Mouse (Mus musculus) midbrain, embryonic 10.5 days (tissue): Measurements from ENCODE around the gene Pbx1. TPM values are rescaled to one million over a fixed set of nuclear protein-coding genes. Genes with fewer than 3 reads are reported as not detected.
"Not testable (repeated sequence)": the region's sequence is repeated elsewhere in the genome, so short reads cannot be mapped to it uniquely, and the experiment has no call there.

Experiments
- DNase-seq: peaks from one replicate; pipeline ENCODE4 v3.0.0-alpha.2; 2017; ENCODE audit warnings: low spot score
- H3K27ac ChIP-seq: fragments of 300-500 bp; sonication (generic); replicated peaks from 2 replicates; pipeline ENCODE4 v1.5.1; 2016; ENCODE audit warnings: mild to moderate bottlenecking
- H3K27me3 ChIP-seq: fragments of 300-500 bp; sonication (generic); 2 replicates; pipeline ENCODE4 v1.6.1; 2016; ENCODE audit warnings: low read depth, mild to moderate bottlenecking; ENCODE audit not compliant: poor library complexity, severe bottlenecking
- H3K36me3 ChIP-seq: fragments of 300-500 bp; sonication (generic); 2 replicates; pipeline ENCODE4 v1.6.1; 2016; ENCODE audit warnings: mild to moderate bottlenecking, moderate library complexity
- H3K4me1 ChIP-seq: fragments of 300-500 bp; sonication (generic); 2 replicates; pipeline ENCODE4 v1.6.1; 2016
- H3K4me3 ChIP-seq: fragments of 300-500 bp; sonication (generic); 2 replicates; pipeline ENCODE4 v1.5.1; 2016; ENCODE audit warnings: mild to moderate bottlenecking, moderate library complexity
- H3K9me3 ChIP-seq: fragments of 300-500 bp; sonication (generic); replicated peaks from 2 replicates; pipeline ENCODE4 v1.6.1; 2016; ENCODE audit warnings: mild to moderate bottlenecking
- WGBS: fragments of 180-500 bp; shearing (Covaris S2); methylation state at CpG from one replicate; pipeline ENCODE4 v1.1.7; 2016; 5-methylcytosine and 5-hydroxymethylcytosine counted together
- polyA plus RNA-seq: library from polyadenylated mRNA; unstranded; fragments of >200 nt; fragmentation: Nextera tagmentation; extraction: Ambion mirVana; gene quantifications from 2 replicates; pipeline ENCODE4 v1.2.1, GENCODE M21; 2016

The Pbx1 gene
- polyA plus RNA-seq: 34.9 and 42.3 TPM in 2 replicates

- Histone ChIP-seq H3K4me1 (peaks cover 21% of the 10 kb centered on the region), H3K27ac (peak within 1 kb of the TSS; percentile 99), H3K4me3 (peak within 1 kb of the TSS; percentile 85)
- H3K36me3 ChIP-seq, H3K9me3 ChIP-seq, H3K27me3 ChIP-seq, DNase-seq: not testable (repeated sequence)
Measured at GRCm38 (mm10) chr1:168432232-168432280, at the start of gene Pbx1. Pbx1 (minus strand) TSS chr1:168432270.

DNA sequence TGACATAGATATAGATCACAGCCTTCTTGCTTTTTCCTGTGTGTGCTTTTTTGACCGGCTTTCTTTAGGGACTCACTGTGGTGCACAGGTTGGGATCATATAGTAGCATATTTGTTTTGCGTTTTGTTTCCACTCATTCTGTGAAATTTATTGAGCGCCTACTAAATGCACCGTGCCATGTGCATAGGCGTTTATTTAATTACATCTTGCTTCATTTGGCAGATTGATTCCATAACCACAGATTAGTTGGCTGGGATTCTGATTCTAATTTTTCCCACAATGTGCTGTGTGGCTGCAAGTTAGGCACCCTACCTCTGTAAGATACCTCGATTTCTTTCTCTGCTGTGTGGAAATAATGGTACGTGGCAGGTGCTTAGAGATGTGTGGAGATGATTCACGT lies 47.6 kb upstream of the Pbx1 start:
- no peak for DNase-seq
- H3K4me3 ChIP-seq: no peak overlapping the region
- no peaks in the 10 kb centered on the region for H3K36me3 ChIP-seq
- no peaks in the 10 kb centered on the region for H3K9me3 ChIP-seq
- WGBS: 94% methylated on average over 8 of the region's 8 CpGs
- H3K27me3 ChIP-seq: no peaks in the 10 kb centered on the region
- no peak overlapping the region for H3K27ac ChIP-seq
- peaks cover 24% of the 10 kb centered on the region for H3K4me1 ChIP-seq

GRCm38 (mm10) chr1:168478829-168479228 lies 46.8 kb upstream of the Pbx1 start:
- Histone ChIP-seq H3K27me3 (no peaks in the 10 kb centered on the region), H3K36me3 (no peaks in the 10 kb centered on the region), H3K27ac (no peak overlapping the region), H3K9me3 (no peaks in the 10 kb centered on the region), H3K4me1 (peaks cover 32% of the 10 kb centered on the region), H3K4me3 (no peak overlapping the region)
- 82% methylated on average over 2 of the region's 2 CpGs for WGBS
- no peak for DNase-seq

DNA sequence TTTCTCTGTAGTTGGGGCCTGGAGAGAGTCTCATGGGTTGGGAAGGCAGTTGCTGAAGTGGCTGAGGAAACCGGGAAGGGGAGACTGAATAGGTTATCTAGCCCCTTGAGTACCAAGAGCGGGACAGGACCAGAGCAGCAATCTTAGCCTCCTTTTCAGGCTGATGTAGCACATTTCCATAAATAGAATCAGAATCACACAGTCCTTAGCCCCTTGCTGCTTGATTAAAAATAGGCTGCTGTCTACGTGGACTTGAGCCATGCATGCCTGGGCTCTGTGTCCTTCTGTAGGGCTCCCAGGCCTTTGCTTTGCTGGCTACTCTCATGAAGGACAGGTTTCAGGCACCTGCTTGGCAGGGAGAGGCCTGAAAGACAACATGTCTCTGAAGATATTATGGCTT lies 44.8 kb upstream of the Pbx1 start:
- Histone ChIP-seq H3K4me1 (peaks cover 46% of the 10 kb centered on the region), H3K27me3 (no peaks in the 10 kb centered on the region), H3K27ac (peak overlapping the region; percentile 60; the same call in 1 of the 2 replicates), H3K9me3 (no peaks in the 10 kb centered on the region), H3K36me3 (no peaks in the 10 kb centered on the region), H3K4me3 (no peak overlapping the region)
- 81% methylated on average over 3 of the region's 3 CpGs for WGBS
- DNase-seq: no peak

DNA sequence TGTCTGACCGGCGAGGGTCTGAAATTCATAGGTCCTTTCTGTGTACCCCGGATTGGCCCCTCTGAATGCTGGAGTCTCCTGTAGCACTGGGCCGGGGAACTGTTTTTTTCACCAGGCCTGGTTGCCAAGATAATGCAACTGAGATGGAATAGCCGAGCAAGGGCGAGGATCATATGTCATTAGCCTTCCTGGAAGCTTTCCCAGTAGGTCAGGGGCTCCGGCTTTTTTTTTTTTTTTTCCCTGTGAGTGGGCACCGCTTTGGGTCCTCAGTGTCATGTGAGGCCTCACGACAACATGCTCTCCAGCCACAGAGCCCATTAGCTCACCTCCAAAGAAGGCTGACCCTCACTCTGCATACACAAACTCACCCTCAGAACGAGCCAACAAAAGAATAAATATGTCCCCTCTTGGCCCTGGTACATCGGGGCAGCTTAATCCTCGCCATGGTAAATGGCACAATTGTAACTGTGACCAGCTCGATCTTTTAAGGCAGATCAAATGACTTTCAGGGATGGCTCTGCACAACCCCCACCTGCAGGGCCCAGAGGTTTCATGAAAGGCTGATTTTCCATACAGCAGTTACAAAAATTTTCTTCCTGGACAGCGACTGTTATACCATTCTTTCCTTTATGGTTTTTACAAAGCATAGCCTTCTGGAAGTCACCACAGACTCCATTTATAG lies 44.3 kb upstream of the Pbx1 start:
- Histone ChIP-seq H3K27me3 (no peaks in the 10 kb centered on the region), H3K27ac (peak overlapping the region; percentile 60), H3K9me3 (no peaks in the 10 kb centered on the region), H3K36me3 (no peaks in the 10 kb centered on the region), H3K4me3 (no peak overlapping the region), H3K4me1 (peaks cover 46% of the 10 kb centered on the region)
- no peak for DNase-seq
- WGBS: 63% methylated on average over 14 of the region's 14 CpGs

GRCm38 (mm10) chr1:168475579-168476208 lies 43.6 kb upstream of the Pbx1 start:
- H3K27me3 ChIP-seq: no peaks in the 10 kb centered on the region
- no peak for DNase-seq
- peaks cover 46% of the 10 kb centered on the region for H3K4me1 ChIP-seq
- WGBS: 90% methylated on average over 17 of the region's 17 CpGs
- H3K36me3 ChIP-seq: no peaks in the 10 kb centered on the region
- H3K27ac ChIP-seq: peak overlapping the region; percentile 60
- no peaks in the 10 kb centered on the region for H3K9me3 ChIP-seq
- no peak overlapping the region for H3K4me3 ChIP-seq

DNA sequence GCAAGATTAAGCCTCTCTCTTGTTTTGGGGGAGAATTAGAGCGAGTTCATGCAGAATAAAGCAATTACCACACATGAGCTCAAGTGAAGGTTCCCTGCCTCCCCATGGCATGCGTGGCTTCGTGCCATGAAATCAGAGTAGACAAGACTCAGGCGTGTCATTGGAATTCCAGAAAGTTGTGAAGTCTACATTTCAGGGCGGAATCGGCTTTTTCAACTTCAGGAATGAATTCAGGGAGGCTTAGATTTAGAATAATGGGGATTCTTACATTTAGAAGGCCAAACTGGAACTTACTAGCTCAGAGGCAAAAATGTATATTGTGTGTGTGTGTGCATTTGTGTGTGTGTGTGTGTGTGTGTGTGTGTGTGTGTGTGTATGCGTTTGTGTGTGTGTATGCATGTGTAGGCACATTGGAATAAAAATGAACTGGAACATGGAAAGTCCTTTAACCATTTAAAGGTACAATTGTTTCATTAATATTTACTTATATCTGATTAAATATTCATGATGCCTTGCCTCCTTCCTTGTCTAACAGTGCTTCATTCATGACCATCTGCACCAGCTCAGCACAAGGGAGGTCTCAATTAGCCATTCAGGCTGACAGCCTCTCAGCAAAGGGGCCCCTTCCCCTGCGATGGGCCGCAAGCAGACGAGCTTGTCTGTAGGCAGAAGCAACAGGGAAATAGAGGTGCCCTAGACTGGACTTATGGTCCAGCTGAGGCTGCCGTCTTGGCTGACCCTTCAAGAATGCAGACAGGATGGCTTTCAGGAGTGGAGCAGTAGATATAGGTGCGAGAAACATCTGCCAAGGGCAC lies 41.4 kb upstream of the Pbx1 start:
- 56% methylated on average over 12 of the region's 12 CpGs for WGBS
- Histone ChIP-seq H3K36me3 (no peaks in the 10 kb centered on the region), H3K9me3 (no peaks in the 10 kb centered on the region), H3K27me3 (no peaks in the 10 kb centered on the region), H3K27ac (peak overlapping the region; percentile 82), H3K4me1 (peaks cover 46% of the 10 kb centered on the region), H3K4me3 (peak overlapping the region; percentile 29; the same call in 1 of the 2 replicates)
- DNase-seq: peak; percentile 69

DNA sequence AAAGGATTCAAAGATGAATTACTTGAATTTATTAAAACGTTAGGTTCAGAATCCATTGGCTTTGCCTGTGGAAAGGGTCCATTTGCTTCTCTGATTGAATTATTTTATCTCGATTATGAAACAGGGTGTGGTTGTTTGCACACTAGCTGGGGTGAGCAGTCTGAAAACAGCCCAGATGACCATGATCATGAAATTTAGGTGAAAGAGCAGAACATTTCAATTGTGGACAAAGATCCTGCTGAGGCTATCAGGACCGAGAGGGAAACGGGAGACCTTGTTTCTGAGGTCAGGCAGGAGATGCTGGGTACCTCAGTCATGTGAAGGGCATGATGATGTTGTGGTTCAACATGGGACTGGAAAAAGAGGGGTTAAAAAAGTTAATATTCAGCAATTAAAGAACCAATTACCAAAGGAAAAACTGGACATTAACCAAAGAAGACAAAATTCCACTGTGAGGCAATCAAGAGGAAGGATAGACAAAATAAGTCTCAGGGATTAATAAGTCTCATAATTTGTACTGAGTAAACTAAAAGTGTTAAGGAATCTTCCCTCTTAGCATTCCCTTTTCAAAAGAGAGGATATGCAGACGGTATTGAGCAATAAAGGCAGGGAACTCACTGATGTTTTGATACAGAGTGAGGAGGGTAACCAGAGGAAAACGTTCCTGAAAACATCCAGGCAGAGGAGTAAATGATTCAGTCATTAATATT lies 40.6 kb upstream of the Pbx1 start:
- Histone ChIP-seq H3K27me3 (no peaks in the 10 kb centered on the region), H3K4me3 (no peak overlapping the region), H3K4me1 (peaks cover 46% of the 10 kb centered on the region), H3K27ac (peak overlapping the region; percentile 49; the same call in 1 of the 2 replicates), H3K36me3 (no peaks in the 10 kb centered on the region), H3K9me3 (no peaks in the 10 kb centered on the region)
- DNase-seq: no peak
- WGBS: 73% methylated on average over 6 of the region's 6 CpGs

DNA sequence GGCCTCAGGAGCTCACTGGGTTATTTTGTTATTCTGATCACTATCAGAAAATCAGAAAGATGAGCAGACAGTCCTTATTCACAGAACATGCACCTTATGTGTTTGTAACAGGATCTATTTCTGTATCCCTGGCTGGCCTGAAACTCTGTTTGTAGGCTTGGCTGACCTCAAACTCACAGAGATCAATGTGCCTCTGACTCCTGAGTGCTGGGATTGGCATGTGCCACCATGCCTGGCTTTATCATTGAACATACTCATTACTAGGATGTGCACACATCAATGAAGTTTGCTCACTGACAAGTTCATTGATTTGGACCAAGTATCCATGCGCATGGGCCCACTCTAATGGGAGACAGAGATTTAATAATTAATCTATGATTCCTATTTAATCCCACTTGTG lies 27.4 kb upstream of the Pbx1 start:
- Histone ChIP-seq H3K4me3 (no peak overlapping the region), H3K9me3 (no peaks in the 10 kb centered on the region), H3K36me3 (no peaks in the 10 kb centered on the region), H3K27me3 (no peaks in the 10 kb centered on the region), H3K27ac (no peak overlapping the region), H3K4me1 (peaks cover 8% of the 10 kb centered on the region)
- WGBS: 96% methylated on average over 1 of the region's 1 CpGs
- DNase-seq: no peak

GRCm38 (mm10) chr1:168457191-168457747 lies 25.2 kb upstream of the Pbx1 start:
- WGBS: 56% methylated on average over 7 of the region's 7 CpGs
- no peak overlapping the region; the same call in 1 of the 2 replicates for H3K27ac ChIP-seq
- H3K27me3 ChIP-seq: no peaks in the 10 kb centered on the region
- no peak overlapping the region for H3K4me3 ChIP-seq
- no peaks in the 10 kb centered on the region for H3K9me3 ChIP-seq
- H3K4me1 ChIP-seq: peaks cover 8% of the 10 kb centered on the region
- H3K36me3 ChIP-seq: no peaks in the 10 kb centered on the region
- no peak for DNase-seq

GRCm38 (mm10) chr1:168455178-168455577 lies 23.1 kb upstream of the Pbx1 start:
- 84% methylated on average over 8 of the region's 8 CpGs for WGBS
- H3K27ac ChIP-seq: no peak overlapping the region

GRCm38 (mm10) chr1:168433671-168434070 lies 1.6 kb upstream of the Pbx1 start:
- no peaks in the 10 kb centered on the region for H3K9me3 ChIP-seq
- DNase-seq: no peak
- no peak overlapping the region for H3K4me3 ChIP-seq
- WGBS: 96% methylated on average over 3 of the region's 3 CpGs
- peaks cover 5% of the 10 kb centered on the region for H3K4me1 ChIP-seq
- no peaks in the 10 kb centered on the region for H3K27me3 ChIP-seq
- no peak overlapping the region for H3K27ac ChIP-seq
- H3K36me3 ChIP-seq: no peaks in the 10 kb centered on the region

More at GRCm38 (mm10) chr1:168455178-168455577, 23.1 kb upstream of the Pbx1 start:
- no peaks in the 10 kb centered on the region for H3K9me3 ChIP-seq
- H3K36me3 ChIP-seq: no peaks in the 10 kb centered on the region
- no peak overlapping the region for H3K4me3 ChIP-seq
- DNase-seq: no peak
- peaks cover 8% of the 10 kb centered on the region for H3K4me1 ChIP-seq
- H3K27me3 ChIP-seq: no peaks in the 10 kb centered on the region
